Mouse (Mus musculus) small intestine, adult 2 months (tissue): ENCODE data around the gene Serinc4.
"Not testable (repeated sequence)": the region's sequence is repeated elsewhere in the genome, so short reads cannot be mapped to it uniquely, and the experiment has no call there.

Source experiments
- CTCF ChIP-seq: fragments of 200-500 bp; IDR thresholded peaks from 2 replicates; pipeline ENCODE4 v1.5.1; 2012; ENCODE audit warnings: low read depth, mild to moderate bottlenecking, control low read depth, inconsistent platforms, low read length, moderate library complexity, mixed read lengths; ENCODE audit not compliant: insufficient replicate concordance, insufficient read length; ENCODE audit errors: extremely low read depth
- POLR2A ChIP-seq: fragments of 200-500 bp; IDR thresholded peaks from 2 replicates; pipeline ENCODE4 v1.6.1; 2012; ENCODE audit warnings: low read depth, mild to moderate bottlenecking, control low read depth, inconsistent platforms, low read length, moderate library complexity

GRCm38 (mm10) chr2:121484403-121484802 is 27.8 kb upstream of the Serinc4 start:
- not testable (repeated sequence) for TF ChIP-seq POLR2A, CTCF
